Mouse (Mus musculus) cerebellum, adult 2 months (tissue): ENCODE measurements at regions not wholly inside any gene's neighbourhood (a gene's known extent, or its start where the extent isn't known, plus 50 kb on each side); places are given as distances from the start of the nearest gene placed in this dataset.

Experiments used
- DNase-seq, 2 experiments: peaks; one replicate each; pipeline ENCODE4 v3.0.0; 2021
- H3K27ac ChIP-seq: fragments of 200-500 bp; 2 replicates; pipeline ENCODE4 v1.5.1; 2012; ENCODE audit warnings: low read length, control low read depth, inconsistent platforms; ENCODE audit not compliant: insufficient read depth
- H3K27me3 ChIP-seq: fragments of 200-500 bp; 2 replicates; pipeline ENCODE4 v1.6.1; 2012; ENCODE audit warnings: inconsistent platforms, mild to moderate bottlenecking, low read length, moderate library complexity; ENCODE audit not compliant: control insufficient read depth, insufficient read depth
- H3K4me1 ChIP-seq: fragments of 200-500 bp; 2 replicates; pipeline ENCODE4 v1.6.1; 2011; ENCODE audit warnings: low read length; ENCODE audit not compliant: control insufficient read depth, insufficient read depth
- H3K4me3 ChIP-seq: fragments of 200-500 bp; replicated peaks from 2 replicates; pipeline ENCODE3; 2011; ENCODE audit warnings: mild to moderate bottlenecking, low read depth, low read length, control low read depth; ENCODE audit not compliant: insufficient read depth
- CTCF ChIP-seq: fragments of 200-500 bp; IDR thresholded peaks from 2 replicates; pipeline ENCODE4 v1.5.1; 2011; ENCODE audit warnings: low read depth, mild to moderate bottlenecking, control low read depth, low read length, moderate library complexity, borderline replicate concordance; ENCODE audit not compliant: insufficient read depth
- POLR2A ChIP-seq: fragments of 200-500 bp; IDR thresholded peaks from 2 replicates; pipeline ENCODE4 v1.6.1; 2011; ENCODE audit warnings: low read length, control low read depth, borderline replicate concordance; ENCODE audit not compliant: insufficient read depth
- WGBS: fragments of 180-500 bp; shearing (Covaris S2); methylation state at CpG from one replicate; pipeline ENCODE4 v1.1.7; 2018; 5-methylcytosine and 5-hydroxymethylcytosine counted together

GRCm38 (mm10) chr4:48952965-48953364 lies 106.1 kb upstream of the Plppr1 start:
- H3K27ac ChIP-seq: no peak overlapping the region
- no peaks in the 10 kb centered on the region for H3K4me1 ChIP-seq
- no peaks in the 10 kb centered on the region; the same call in 1 of the 2 replicates for H3K27me3 ChIP-seq
- H3K4me3 ChIP-seq: no peak overlapping the region
- WGBS: 57% methylated on average over 1 of the region's 1 CpGs
- DNase-seq: no peak
- TF ChIP-seq POLR2A (no peak), CTCF (no peak)

- DNase-seq: no peak
- WGBS: 98% methylated on average over 4 of the region's 4 CpGs
- no peak overlapping the region for H3K27ac ChIP-seq
- H3K4me1 ChIP-seq: no peaks in the 10 kb centered on the region
- H3K4me3 ChIP-seq: no peak overlapping the region
- no peak for TF ChIP-seq CTCF
- no peak for TF ChIP-seq POLR2A
- no peaks in the 10 kb centered on the region for H3K27me3 ChIP-seq
Measured at GRCm38 (mm10) chr4:48975810-48976209, 83.3 kb upstream of the Plppr1 start.

DNA sequence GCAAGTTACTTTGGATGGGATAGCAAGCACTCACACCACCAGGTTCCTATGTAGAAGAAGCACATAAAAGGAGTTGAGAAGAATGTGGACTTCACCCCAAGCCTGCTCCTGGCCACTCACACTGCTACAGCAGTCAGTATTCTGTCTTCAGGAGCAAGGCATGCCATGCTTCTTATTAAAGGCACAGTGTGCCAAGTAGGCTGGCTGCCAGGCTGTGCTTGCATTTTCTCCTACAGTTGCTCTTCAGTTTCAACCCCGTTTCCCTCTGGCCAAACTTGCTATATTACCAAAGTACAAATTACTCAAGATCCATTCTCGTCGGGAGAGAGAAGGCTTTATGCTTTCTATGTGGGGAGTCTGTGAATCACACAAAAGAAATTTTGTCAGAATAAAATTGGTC lies 67.1 kb upstream of the Plppr1 start:
- Histone ChIP-seq H3K4me3 (no peak overlapping the region), H3K27me3 (no peaks in the 10 kb centered on the region; the same call in 1 of the 2 replicates), H3K4me1 (no peaks in the 10 kb centered on the region), H3K27ac (no peak overlapping the region)
- TF ChIP-seq POLR2A: no peak
- no peak for TF ChIP-seq CTCF
- peak in 1 of 2 experiments; percentile 2 for DNase-seq
- 28% methylated on average over 3 of the region's 3 CpGs for WGBS
